Mouse (Mus musculus) neural tube, embryonic 12.5 days (tissue): ENCODE results near the gene Ropn1l. TPM values are rescaled to one million over a fixed set of nuclear protein-coding genes. Genes with fewer than 3 reads are reported as not detected.

Source experiments
- ATAC-seq: fragments of 200-750 bp; cut with Nextera tagmentation; 2 replicates; pipeline ENCODE4 v1.8.0; 2017; ENCODE audit warnings: low read depth, mild to moderate bottlenecking, moderate TSS enrichment, moderate library complexity; ENCODE audit not compliant: low FRiP score
- H3K27ac ChIP-seq: fragments of 300-500 bp; sonication (generic); 2 replicates; pipeline ENCODE4 v1.5.1; 2016
- H3K27me3 ChIP-seq: fragments of 300-500 bp; sonication (generic); replicated peaks from 2 replicates; pipeline ENCODE4 v1.6.1; 2016; ENCODE audit warnings: mild to moderate bottlenecking
- H3K36me3 ChIP-seq: fragments of 300-500 bp; sonication (generic); 2 replicates; pipeline ENCODE4 v1.6.1; 2016; ENCODE audit warnings: mild to moderate bottlenecking
- H3K4me1 ChIP-seq: fragments of 300-500 bp; sonication (generic); 2 replicates; pipeline ENCODE4 v1.6.1; 2016
- H3K4me2 ChIP-seq: fragments of 300-500 bp; sonication (generic); replicated peaks from 2 replicates; pipeline ENCODE4 v1.6.1; 2016; ENCODE audit warnings: mild to moderate bottlenecking
- H3K4me3 ChIP-seq: fragments of 300-500 bp; sonication (generic); 2 replicates; pipeline ENCODE4 v1.5.1; 2016
- H3K9ac ChIP-seq: fragments of 300-500 bp; sonication (generic); 2 replicates; pipeline ENCODE4 v1.6.1; 2016; ENCODE audit warnings: mild to moderate bottlenecking
- H3K9me3 ChIP-seq: fragments of 300-500 bp; sonication (generic); 2 replicates; pipeline ENCODE4 v1.6.1; 2016; ENCODE audit warnings: mild to moderate bottlenecking
- WGBS: fragments of 180-500 bp; shearing (Covaris S2); methylation state at CpG from one replicate; pipeline ENCODE4 v1.1.7; 2016; 5-methylcytosine and 5-hydroxymethylcytosine counted together
- polyA plus RNA-seq: library from polyadenylated mRNA; unstranded; fragments of >200 nt; fragmentation: Nextera tagmentation; extraction: Ambion mirVana; gene quantifications from 2 replicates; pipeline ENCODE4 v1.2.1, GENCODE M21; 2016

Ropn1l gene
- polyA plus RNA-seq, 1 experiment from 2014 or later, result 1.6 TPM

- H3K27me3 ChIP-seq, result no peaks in the 10 kb centered on the region
- no peak for ATAC-seq
- no peaks in the 10 kb centered on the region for H3K9me3 ChIP-seq
- H3K4me3 ChIP-seq, result no peak overlapping the region
- no peak overlapping the region for H3K27ac ChIP-seq
- WGBS, result 93% methylated on average over 5 of the region's 5 CpGs
- H3K4me2 ChIP-seq, result no peak overlapping the region
- no peaks in the 10 kb centered on the region for H3K4me1 ChIP-seq
- no peak overlapping the region for H3K9ac ChIP-seq
- H3K36me3 ChIP-seq, result peaks cover 79% of the 10 kb centered on the region
Measured at GRCm38 (mm10) chr15:31466295-31466694, 12.8 kb upstream of the Ropn1l start.

- H3K36me3 ChIP-seq, result peaks cover 81% of the 10 kb centered on the region
- H3K27me3 ChIP-seq, result no peaks in the 10 kb centered on the region
- no peaks in the 10 kb centered on the region for H3K4me1 ChIP-seq
- no peak overlapping the region for H3K9ac ChIP-seq
- no peak overlapping the region for H3K27ac ChIP-seq
- no peak overlapping the region for H3K4me2 ChIP-seq
- H3K4me3 ChIP-seq, result no peak overlapping the region
- WGBS, result 95% methylated on average over 2 of the region's 2 CpGs
- H3K9me3 ChIP-seq, result no peaks in the 10 kb centered on the region
- ATAC-seq, result no peak
Measured at GRCm38 (mm10) chr15:31465806-31466205, 12.3 kb upstream of the Ropn1l start.

- no peak overlapping the region for H3K27ac ChIP-seq
- H3K4me1 ChIP-seq, result no peaks in the 10 kb centered on the region
- H3K9me3 ChIP-seq, result no peaks in the 10 kb centered on the region
- no peaks in the 10 kb centered on the region for H3K27me3 ChIP-seq
- 92% methylated on average over 2 of the region's 2 CpGs for WGBS
- no peak overlapping the region for H3K9ac ChIP-seq
- H3K4me2 ChIP-seq, result no peak overlapping the region
- ATAC-seq, result no peak
- peaks cover 81% of the 10 kb centered on the region for H3K36me3 ChIP-seq
- no peak overlapping the region for H3K4me3 ChIP-seq
Measured at GRCm38 (mm10) chr15:31460571-31460970, 7.0 kb upstream of the Ropn1l start.

DNA sequence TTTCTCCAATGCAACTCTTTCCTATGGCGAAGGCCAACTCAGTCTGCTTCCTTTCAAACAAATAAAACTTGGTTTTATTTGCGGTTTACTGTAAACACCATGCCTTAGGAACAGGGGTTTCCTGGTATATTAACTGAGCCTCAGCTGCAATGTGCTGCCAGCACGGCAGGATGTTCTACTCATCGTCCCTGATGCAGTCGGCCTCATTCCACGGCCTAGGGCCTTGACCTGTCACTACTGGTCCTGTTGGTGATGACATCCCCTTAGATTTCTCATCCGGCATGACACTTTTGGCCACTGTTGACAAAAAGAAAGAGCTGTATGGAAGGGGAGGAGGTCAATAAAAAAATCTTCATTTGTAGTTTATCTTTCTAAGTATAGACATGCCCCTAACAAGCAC lies 4.5 kb upstream of the Ropn1l start:
- no peak overlapping the region for H3K4me2 ChIP-seq
- ATAC-seq, result no peak
- peaks cover 1% of the 10 kb centered on the region; the same call in 1 of the 2 replicates for H3K4me1 ChIP-seq
- peaks cover 58% of the 10 kb centered on the region for H3K36me3 ChIP-seq
- H3K27me3 ChIP-seq, result no peaks in the 10 kb centered on the region
- H3K4me3 ChIP-seq, result no peak overlapping the region
- no peak overlapping the region for H3K27ac ChIP-seq
- WGBS, result 94% methylated on average over 7 of the region's 7 CpGs
- no peaks in the 10 kb centered on the region for H3K9me3 ChIP-seq
- H3K9ac ChIP-seq, result no peak overlapping the region

DNA sequence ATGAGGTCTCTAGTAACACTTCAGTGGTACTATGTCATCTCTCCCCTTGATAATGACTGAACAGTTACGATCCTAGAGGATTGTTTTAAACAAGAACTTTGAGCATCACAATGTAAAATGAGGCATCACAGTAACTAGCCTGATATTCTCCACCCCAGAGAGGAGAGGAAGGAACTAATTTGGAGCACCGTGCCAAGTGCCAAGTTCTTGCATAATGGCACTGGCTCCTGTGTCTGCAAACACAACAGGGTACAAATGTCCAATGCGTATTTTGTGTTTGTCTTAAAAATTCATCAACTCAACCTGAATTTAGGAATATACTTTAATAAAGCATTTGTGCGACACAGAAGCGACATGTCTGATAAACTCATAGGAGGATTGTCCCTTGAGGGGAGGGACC lies 2.8 kb upstream of the Ropn1l start:
- no peaks in the 10 kb centered on the region for H3K27me3 ChIP-seq
- peaks cover 4% of the 10 kb centered on the region; the same call in 1 of the 2 replicates for H3K4me1 ChIP-seq
- ATAC-seq, result no peak
- H3K9me3 ChIP-seq, result no peaks in the 10 kb centered on the region
- H3K36me3 ChIP-seq, result peaks cover 41% of the 10 kb centered on the region
- 90% methylated on average over 5 of the region's 5 CpGs for WGBS
- H3K9ac ChIP-seq, result no peak overlapping the region
- no peak overlapping the region for H3K27ac ChIP-seq
- H3K4me3 ChIP-seq, result no peak overlapping the region
- no peak overlapping the region for H3K4me2 ChIP-seq

GRCm38 (mm10) chr15:31454861-31455295 lies 1.3 kb upstream of the Ropn1l start:
- Histone ChIP-seq H3K4me3 (no peak overlapping the region), H3K9ac (no peak overlapping the region), H3K27me3 (no peaks in the 10 kb centered on the region; the same call in 1 of the 2 replicates), H3K36me3 (peaks cover 26% of the 10 kb centered on the region), H3K4me1 (peaks cover 4% of the 10 kb centered on the region; the same call in 1 of the 2 replicates), H3K27ac (no peak overlapping the region), H3K9me3 (no peaks in the 10 kb centered on the region), H3K4me2 (no peak overlapping the region)
- 76% methylated on average over 7 of the region's 7 CpGs for WGBS
- ATAC-seq, result no peak

DNA sequence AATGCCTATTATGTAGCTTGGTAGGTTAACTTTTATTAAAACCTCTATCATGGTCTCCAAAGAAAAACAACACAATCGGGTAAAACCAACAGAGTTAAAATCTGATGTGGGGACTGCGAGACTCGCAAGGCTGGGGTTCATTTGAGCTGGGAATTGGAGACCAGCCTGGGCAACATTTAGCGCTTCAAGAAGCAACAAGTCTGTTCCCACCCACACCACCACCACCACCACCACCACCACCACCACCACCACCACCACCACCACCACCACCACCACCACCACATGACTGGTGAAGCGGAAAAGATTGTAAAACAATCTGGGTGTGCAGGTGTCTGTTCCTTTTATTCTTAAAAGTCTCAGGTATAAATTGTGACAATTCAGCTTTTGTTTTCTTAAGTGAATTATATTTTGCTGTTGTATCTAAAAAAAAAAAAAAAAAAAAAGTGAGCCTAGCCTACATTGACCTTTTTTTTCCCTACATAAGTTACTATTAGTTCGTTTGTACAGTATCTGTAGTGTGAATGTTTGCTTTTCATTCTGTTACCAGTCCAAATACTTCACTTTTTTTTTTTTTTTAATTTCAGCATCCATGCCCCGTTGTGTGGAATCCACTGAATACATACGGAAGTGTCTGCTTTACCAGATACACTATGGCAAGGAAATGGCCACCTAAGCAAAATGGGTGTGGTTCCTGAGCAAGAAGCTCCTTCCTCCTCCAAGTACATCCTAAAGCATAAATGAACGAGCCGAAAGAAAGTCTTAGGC lies 741 bp upstream of the Ropn1l start:
- Histone ChIP-seq H3K9me3 (no peaks in the 10 kb centered on the region), H3K9ac (no peak overlapping the region), H3K36me3 (peaks cover 20% of the 10 kb centered on the region), H3K4me1 (peaks cover 4% of the 10 kb centered on the region; the same call in 1 of the 2 replicates), H3K27ac (no peak overlapping the region), H3K4me3 (0 out of 2 replicates have a peak overlapping the region, but pooled peaks have one; percentile 54), H3K27me3 (no peaks in the 10 kb centered on the region; the same call in 1 of the 2 replicates), H3K4me2 (peak overlapping the region; percentile 73)
- WGBS, result 52% methylated on average over 10 of the region's 10 CpGs
- no peak for ATAC-seq

DNA sequence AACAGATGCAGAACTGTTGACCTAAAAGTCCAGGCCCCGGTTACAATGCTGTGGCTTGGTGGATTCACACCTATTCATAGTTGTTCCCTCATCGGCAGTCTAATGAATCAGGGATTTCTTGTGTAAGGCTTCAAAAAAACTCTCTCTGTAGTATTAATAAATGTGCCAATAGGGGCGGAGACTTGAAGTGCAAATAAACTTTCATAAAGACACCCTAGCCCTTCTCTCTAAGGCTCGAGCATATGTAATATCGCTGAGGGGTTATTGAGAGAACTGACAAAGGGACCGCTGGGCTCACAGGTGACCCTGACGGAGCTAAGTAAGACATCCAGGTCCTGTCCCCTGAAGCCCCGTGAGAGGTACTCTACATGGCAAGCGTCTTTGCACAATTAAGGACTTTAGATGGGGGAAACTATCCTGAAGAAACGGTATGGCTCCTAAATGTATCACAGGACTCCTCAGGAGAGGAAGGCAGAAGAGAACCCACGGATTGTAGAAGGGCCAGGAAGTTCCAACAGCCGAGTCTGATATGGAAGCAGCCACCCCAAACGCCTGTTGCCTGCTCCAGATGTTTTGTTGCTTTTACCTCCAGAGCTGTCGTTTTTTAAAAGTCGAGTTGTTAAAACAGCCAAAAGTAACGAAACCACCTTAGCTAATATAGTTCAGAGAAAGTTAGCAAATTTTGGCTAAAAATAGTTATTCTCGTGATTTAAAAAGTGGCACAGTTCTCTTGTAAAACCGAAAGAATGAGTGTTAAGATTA lies 1.0 kb downstream of the Ropn1l start:
- peak overlapping the region; percentile 54 for H3K4me3 ChIP-seq

DNA sequence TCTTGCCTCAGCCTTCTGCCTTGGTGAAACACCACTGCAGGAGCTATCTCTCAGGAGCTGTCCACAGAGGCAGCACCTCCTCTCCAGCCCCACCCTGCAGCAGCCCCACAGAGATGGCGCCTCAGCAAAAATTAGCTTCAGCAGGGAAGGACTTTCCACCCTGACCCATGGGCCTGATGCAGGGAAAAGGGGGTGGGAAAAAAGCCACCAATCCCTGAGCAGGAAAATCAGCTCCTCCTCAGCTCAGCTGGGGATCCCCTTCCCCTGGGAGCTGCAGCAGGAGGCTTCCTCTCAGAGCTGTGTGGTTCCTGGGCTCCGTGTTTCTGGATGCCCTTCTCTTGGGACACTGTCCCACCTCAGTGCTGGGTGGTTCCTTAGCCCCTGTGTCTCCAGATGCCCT lies 3.8 kb downstream of the Ropn1l start:
- ATAC-seq, result no peak
- Histone ChIP-seq H3K9ac (no peak overlapping the region), H3K9me3 (no peaks in the 10 kb centered on the region), H3K27ac (no peak overlapping the region), H3K27me3 (no peaks in the 10 kb centered on the region; the same call in 1 of the 2 replicates), H3K4me3 (no peak overlapping the region), H3K4me2 (no peak overlapping the region), H3K4me1 (peaks cover 4% of the 10 kb centered on the region; the same call in 1 of the 2 replicates), H3K36me3 (no peaks in the 10 kb centered on the region)
- 16% methylated on average over 2 of the region's 2 CpGs for WGBS

More for the DNA sequence above, 1.0 kb downstream of the Ropn1l start:
- no peak for ATAC-seq
- Histone ChIP-seq H3K9me3 (no peaks in the 10 kb centered on the region), H3K4me1 (peaks cover 4% of the 10 kb centered on the region; the same call in 1 of the 2 replicates), H3K4me2 (peak overlapping the region; percentile 73), H3K9ac (peak overlapping the region; percentile 69), H3K27me3 (no peaks in the 10 kb centered on the region; the same call in 1 of the 2 replicates), H3K36me3 (peaks cover 4% of the 10 kb centered on the region; the same call in 1 of the 2 replicates), H3K27ac (no peak overlapping the region)
- WGBS, result 59% methylated on average over 18 of the region's 18 CpGs

DNA sequence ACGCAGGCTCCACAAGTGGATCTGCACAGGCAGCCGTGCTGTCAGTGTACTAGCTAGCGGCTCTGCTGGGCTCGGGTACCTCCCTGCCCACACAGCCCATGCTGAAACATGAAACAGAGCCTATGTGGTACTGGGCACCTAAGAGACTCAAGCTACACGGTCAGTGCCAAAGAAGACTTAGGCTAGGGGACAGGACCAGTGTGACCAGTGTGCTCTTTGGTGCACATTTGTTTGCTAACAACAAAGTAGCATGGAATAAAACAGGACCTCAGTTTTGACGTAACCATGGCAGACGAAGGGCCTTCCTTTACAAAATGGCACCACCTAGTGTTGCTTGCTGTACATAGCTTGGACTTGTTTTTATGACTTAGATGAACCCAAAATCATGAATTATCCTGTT lies 6.4 kb downstream of the Ropn1l start:
- 0 out of 2 replicates have a peak, but pooled peaks have one; percentile 41 for ATAC-seq
- H3K36me3 ChIP-seq, result no peaks in the 10 kb centered on the region
- no peaks in the 10 kb centered on the region for H3K4me1 ChIP-seq
- H3K4me3 ChIP-seq, result no peak overlapping the region
- H3K9me3 ChIP-seq, result no peaks in the 10 kb centered on the region
- H3K4me2 ChIP-seq, result no peak overlapping the region
- no peak overlapping the region for H3K27ac ChIP-seq
- H3K9ac ChIP-seq, result no peak overlapping the region
- no peaks in the 10 kb centered on the region; the same call in 1 of the 2 replicates for H3K27me3 ChIP-seq
- 55% methylated on average over 7 of the region's 7 CpGs for whole genome bisulfite sequencing

- Histone ChIP-seq H3K4me2 (no peak overlapping the region), H3K27ac (no peak overlapping the region), H3K4me1 (no peaks in the 10 kb centered on the region), H3K27me3 (no peaks in the 10 kb centered on the region), H3K9ac (no peak overlapping the region), H3K36me3 (no peaks in the 10 kb centered on the region), H3K9me3 (no peaks in the 10 kb centered on the region), H3K4me3 (no peak overlapping the region)
- ATAC-seq, result no peak
- WGBS, result 92% methylated on average over 4 of the region's 4 CpGs
Measured at GRCm38 (mm10) chr15:31442698-31443097, 10.8 kb downstream of the Ropn1l start.

GRCm38 (mm10) chr15:31441996-31442395 lies 11.5 kb downstream of the Ropn1l start:
- WGBS, result 78% methylated on average over 6 of the region's 6 CpGs
- H3K9me3 ChIP-seq, result no peaks in the 10 kb centered on the region
- no peak overlapping the region for H3K4me3 ChIP-seq
- no peaks in the 10 kb centered on the region for H3K27me3 ChIP-seq
- no peak overlapping the region for H3K4me2 ChIP-seq
- H3K27ac ChIP-seq, result no peak overlapping the region
- H3K36me3 ChIP-seq, result no peaks in the 10 kb centered on the region
- ATAC-seq, result no peak
- no peaks in the 10 kb centered on the region for H3K4me1 ChIP-seq
- no peak overlapping the region for H3K9ac ChIP-seq
